Mouse (Mus musculus): ENCODE results near the gene Acot8. TPM values are rescaled to one million over a fixed set of nuclear protein-coding genes. Genes with fewer than 3 reads are reported as not detected.

Acot8 gene
- total RNA-seq, 2 experiments from 2014 or later, result 12.8 to 14.0 TPM

DNA sequence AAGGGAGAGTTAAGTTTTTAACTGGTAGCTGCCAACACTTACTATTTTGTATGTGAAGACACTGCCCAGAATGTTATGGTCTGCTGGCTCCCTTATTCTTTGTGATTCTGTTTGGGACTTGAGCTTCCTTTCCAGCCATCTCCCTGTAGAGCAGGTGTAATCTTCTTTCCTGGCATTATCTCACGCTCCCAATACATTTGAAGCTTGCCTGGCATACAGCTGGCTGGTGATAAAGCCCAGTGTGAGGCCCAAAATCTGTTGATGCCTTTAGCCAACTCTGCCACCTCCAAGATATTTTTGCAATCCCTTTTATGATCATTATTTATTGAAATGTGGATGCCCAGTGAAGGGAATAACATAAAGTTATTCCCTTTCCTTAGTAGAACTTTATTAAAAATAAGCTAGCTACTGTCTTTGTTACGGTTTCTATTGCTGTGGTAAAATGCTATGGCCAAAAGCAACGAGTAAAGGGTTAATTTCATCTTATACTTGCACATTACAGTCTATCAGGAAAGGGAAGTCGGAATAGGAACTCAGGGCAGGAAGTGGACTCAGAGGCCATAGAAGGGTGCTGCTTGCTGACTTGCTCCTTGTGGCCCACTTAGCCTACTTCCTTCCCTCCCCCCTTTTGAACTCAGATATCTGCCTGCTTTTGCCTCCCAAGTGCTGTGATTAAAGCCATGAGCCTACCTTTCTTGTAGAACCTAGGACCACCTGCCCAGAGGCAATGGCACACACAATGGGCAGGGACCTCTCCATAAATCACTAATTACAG lies 44.4 kb downstream of the Acot8 start:
- no peak for DNase-seq (ENCODE audit: low spot score in 2 of 2)

DNA sequence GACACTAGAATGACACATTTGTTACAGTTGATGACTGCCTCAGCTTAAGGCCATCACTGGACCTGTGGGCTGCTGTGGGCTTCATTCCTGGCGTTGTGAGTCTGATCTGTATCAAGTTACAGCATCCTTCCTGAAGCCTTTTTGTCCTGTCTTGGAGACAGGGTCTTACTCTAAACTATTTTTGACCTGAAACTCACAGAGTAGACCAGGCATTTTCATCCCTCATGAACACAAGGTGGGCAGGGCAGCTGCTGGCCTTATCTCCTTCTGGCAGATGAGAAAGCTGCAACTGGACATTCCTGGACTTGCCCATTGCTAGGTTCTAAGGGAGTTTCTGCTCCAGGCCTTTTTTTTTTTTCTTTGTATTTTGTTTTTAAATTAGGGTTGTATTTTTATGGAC lies 46.0 kb downstream of the Acot8 start:
- no peak for DNase-seq (ENCODE audit: low spot score in 2 of 2)

GRCm38 (mm10) chr2:164757841-164758240 lies 46.8 kb downstream of the Acot8 start:
- DNase-seq (ENCODE audit: low spot score in 2 of 2), result no peak

- no peak for DNase-seq (ENCODE audit: low spot score in 2 of 2)
Observed at GRCm38 (mm10) chr2:164754800-164755199, 49.9 kb downstream of the Acot8 start.

DNA sequence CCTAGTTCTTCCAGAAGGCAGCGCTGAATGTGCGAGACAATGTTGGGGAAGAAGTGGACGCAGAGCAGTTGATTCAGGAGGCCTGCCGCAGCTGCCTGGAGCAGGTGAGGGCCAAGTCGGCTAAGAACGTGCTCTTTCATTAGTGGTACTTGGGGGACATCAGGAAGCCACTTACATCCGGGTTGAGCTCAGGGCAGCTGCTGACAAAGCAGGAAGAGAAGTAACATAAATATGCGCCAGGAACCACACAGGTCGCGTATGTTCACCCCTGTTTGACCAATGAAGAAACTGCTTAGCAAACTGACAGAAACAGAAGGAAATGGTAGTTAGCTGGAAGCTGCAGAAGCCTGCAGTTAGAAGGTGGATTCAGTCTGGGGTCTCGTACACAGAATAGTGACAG lies 50.6 kb downstream of the Acot8 start:
- no peak for DNase-seq (ENCODE audit: low spot score in 2 of 2)

DNA sequence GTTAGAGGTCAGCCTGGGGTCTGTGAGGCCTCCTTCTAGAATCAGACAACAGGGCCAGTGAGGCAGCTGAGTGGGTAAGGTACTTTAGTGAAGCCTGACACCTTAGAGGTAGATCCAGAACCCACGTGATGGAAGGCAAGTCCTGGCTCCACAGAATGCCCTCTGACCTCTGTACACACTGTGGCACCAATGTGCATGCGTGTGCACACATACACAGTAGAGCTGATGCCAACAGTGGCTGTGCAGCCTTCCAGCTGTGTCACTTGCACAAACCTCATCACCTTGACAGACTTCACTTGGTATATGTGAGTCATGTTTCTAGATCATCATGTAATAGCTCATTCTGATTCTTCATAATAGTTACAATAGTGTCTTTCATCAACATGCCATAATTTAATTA lies 52.2 kb downstream of the Acot8 start:
- no peak for DNase-seq (ENCODE audit: low spot score in 2 of 2)

- DNase-seq (ENCODE audit: low spot score in 2 of 2), result no peak
Observed at GRCm38 (mm10) chr2:164748991-164749390, 55.7 kb downstream of the Acot8 start.

DNA sequence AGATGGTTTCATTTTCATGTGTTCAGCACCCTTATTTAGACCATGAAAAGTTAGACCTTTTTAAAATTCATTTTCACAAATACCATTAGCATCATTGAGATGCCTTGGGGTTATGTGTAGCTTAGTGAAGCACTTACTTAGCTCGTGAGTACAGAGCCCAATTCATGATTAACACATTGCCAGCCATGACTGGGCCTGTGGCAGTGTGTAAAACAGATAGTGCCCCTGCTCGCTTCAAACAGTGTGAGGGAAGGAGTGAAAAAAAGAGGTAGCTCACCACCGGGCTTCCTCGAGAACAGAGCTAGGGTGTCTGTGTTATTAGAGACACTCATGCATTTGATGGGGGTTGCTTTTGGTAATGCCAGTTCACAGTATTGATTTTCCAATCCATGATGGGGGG lies 56.5 kb downstream of the Acot8 start:
- no peak for DNase-seq (ENCODE audit: low spot score in 2 of 2)

GRCm38 (mm10) chr2:164746693-164747092 lies 58.0 kb downstream of the Acot8 start:
- no peak for DNase-seq (ENCODE audit: low spot score in 2 of 2)

GRCm38 (mm10) chr2:164745843-164746479 lies 58.7 kb downstream of the Acot8 start, which contains the start of the genes Wfdc3 and Dnttip1:
Wfdc3 (minus strand) TSS chr2:164745931.
Dnttip1 (plus strand) TSS chr2:164745983.
- DNase-seq (ENCODE audit: low spot score in 2 of 2), result peak; percentile 94

GRCm38 (mm10) chr2:164744987-164745386 lies 59.7 kb downstream of the Acot8 start:
- DNase-seq (ENCODE audit: low spot score in 2 of 2), result no peak

Other genes with a start within 250 kb of the Acot8 start
- gene Wfdc2, start 242.5 kb downstream of the Acot8 start, total RNA-seq (2021), result 1 to 10 TPM in 1 of 2 experiments, not detected in 1; 1.3 TPM
- not detected for gene Spint3, start 231.4 kb downstream of the Acot8 start, total RNA-seq (2021)
- gene Wfdc6a, start 219.4 kb downstream of the Acot8 start, total RNA-seq (2021), result not detected
- not detected for gene Eppin, start 211.3 kb downstream of the Acot8 start, total RNA-seq (2021)
- gene Wfdc6b, start 191.4 kb downstream of the Acot8 start, total RNA-seq (2021), result not detected
- gene Wfdc8, start 191.3 kb downstream of the Acot8 start, total RNA-seq (2021), result not detected
- not detected for gene Wfdc16, start 166.1 kb downstream of the Acot8 start, total RNA-seq (2021)
- not detected for gene Wfdc10, start 148.8 kb downstream of the Acot8 start, total RNA-seq (2021)
- gene Wfdc9, start 148.3 kb downstream of the Acot8 start, total RNA-seq (2021), result not detected
- gene Wfdc11, start 130.8 kb downstream of the Acot8 start, total RNA-seq (2021), result not detected
- gene Wfdc13, start 119.8 kb downstream of the Acot8 start, total RNA-seq (2021), result not detected
- gene Spint4, start 106.4 kb downstream of the Acot8 start, total RNA-seq (2021), result not detected
- not detected for gene Spint5, start 89.6 kb downstream of the Acot8 start, total RNA-seq (2021)
- not detected for gene Wfdc3, start 59.0 kb downstream of the Acot8 start, total RNA-seq (2021)
- 10 to 100 TPM; 40.8 to 40.9 TPM for gene Dnttip1, start 58.9 kb downstream of the Acot8 start, total RNA-seq (2021)
- 10 to 100 TPM; 26.8 to 34.0 TPM for gene Ube2c, start 35.0 kb downstream of the Acot8 start, total RNA-seq (2021)
- over 10,000 TPM; 10,138 to 10,688 TPM for gene Tnnc2, start 24.9 kb downstream of the Acot8 start, total RNA-seq (2021)
- gene Snx21, start 19.1 kb downstream of the Acot8 start, total RNA-seq (2021), result 10 to 100 TPM; 23.4 to 24.6 TPM
- 1 to 10 TPM; 1.5 to 1.6 TPM for gene Zswim3, start 216 bp upstream of the Acot8 start, total RNA-seq (2021)
- gene Zswim1, start 17.8 kb upstream of the Acot8 start, total RNA-seq (2021), result 1 to 10 TPM; 4.7 to 5.9 TPM
- 1 to 10 TPM; 1.2 to 1.9 TPM for gene Spata25, start 23.7 kb upstream of the Acot8 start, total RNA-seq (2021)
- gene Ctsa, start 28.0 kb upstream of the Acot8 start, total RNA-seq (2021), result 10 to 100 TPM; 75.0 to 82.3 TPM
- gene Neurl2, start 28.6 kb upstream of the Acot8 start, total RNA-seq (2021), result 10 to 100 TPM; 38.5 to 41.9 TPM
- 10 to 100 TPM in 1 of 2 experiments, 1 to 10 TPM in 1; 9.5 to 15.5 TPM for gene Pltp, start 52.8 kb upstream of the Acot8 start, total RNA-seq (2021)
- 10 to 100 TPM; 42.1 to 43.3 TPM for gene Pcif1, start 74.4 kb upstream of the Acot8 start, total RNA-seq (2021)
- 10 to 100 TPM; 11.7 to 14.3 TPM for gene Zfp335, start 106.9 kb upstream of the Acot8 start, total RNA-seq (2021)
- gene Mmp9, start 135.9 kb upstream of the Acot8 start, total RNA-seq (2021), result 1 to 10 TPM in 1 of 2 experiments, under 1 TPM in 1; 0.93 to 1.1 TPM
- under 1 TPM; 0.54 to 0.93 TPM for gene Slc12a5, start 155.9 kb upstream of the Acot8 start, total RNA-seq (2021)
- 10 to 100 TPM; 31.4 to 34.4 TPM for gene Ncoa5, start 230.0 kb upstream of the Acot8 start, total RNA-seq (2021)

Measured in gastrocnemius, postnatal 4 days (tissue).